Mouse (Mus musculus): ENCODE results near the gene Psma5. TPM values are rescaled to one million over a fixed set of nuclear protein-coding genes. Genes with fewer than 3 reads are reported as not detected.
"Not testable (repeated sequence)": the region's sequence is repeated elsewhere in the genome, so short reads cannot be mapped to it uniquely, and the experiment has no call there.

Gene Psma5
- 10 to 100 TPM; 54.3 to 55.2 TPM for total RNA-seq (2021)

GRCm38 (mm10) chr3:108256719-108257637 lies at the start of gene Psma5:
Gene Psma5, plus strand, starts transcription at chr3:108256926.
- intact Hi-C loops (cut with DNase I), result loop anchor here (2.0 kb wide), 1 partner anchor 46 kb away; the partner anchor contains the start of gene Atxn7l2
- peak; percentile 89 to 90 for DNase-seq

- intact Hi-C loops (cut with DNase I), result loop anchor here (10.0 kb wide), 1 partner anchor 346 kb away; no protein-coding TSS in a partner anchor
- no peak for DNase-seq
These were observed 47.7 kb upstream of the Psma5 start for GRCm38 (mm10) chr3:108209001-108209400.

GRCm38 (mm10) chr3:108209536-108209935 lies 47.2 kb upstream of the Psma5 start:
- intact Hi-C loops (cut with DNase I), result loop anchor here (10.0 kb wide), 1 partner anchor 345 kb away; no protein-coding TSS in a partner anchor
- DNase-seq, result no peak

GRCm38 (mm10) chr3:108209946-108210770 lies 46.6 kb upstream of the Psma5 start:
- intact Hi-C loops (cut with DNase I), result loop anchor here (2.0 to 10.0 kb wide), 2 partner anchors 47 to 345 kb away; partner anchors contain the start of gene Psma5
- peak; percentile 89 to 92 for DNase-seq

GRCm38 (mm10) chr3:108210771-108211139 lies 46.0 kb upstream of the Psma5 start, which contains the start of gene Atxn7l2:
Gene Atxn7l2, minus strand, starts transcription at chr3:108210934.
- intact Hi-C loops (cut with DNase I), result loop anchor here (2.0 kb wide), 1 partner anchor 46 kb away; the partner anchor contains the start of gene Psma5
- DNase-seq, result no peak

GRCm38 (mm10) chr3:108211845-108212244 lies 44.9 kb upstream of the Psma5 start:
- no peak for DNase-seq
- intact Hi-C loops (cut with DNase I), result loop anchor here (2.0 kb wide), 1 partner anchor 45 kb away; the partner anchor contains the start of gene Psma5

- DNase-seq, result no peak
These were observed 44.3 kb upstream of the Psma5 start for GRCm38 (mm10) chr3:108212406-108212805.

GRCm38 (mm10) chr3:108214734-108215133 lies 42.0 kb upstream of the Psma5 start:
- DNase-seq, result no peak
- intact Hi-C loops (cut with DNase I), result no loop called here

More at GRCm38 (mm10) chr3:108212406-108212805, 44.3 kb upstream of the Psma5 start:
- intact Hi-C loops (cut with DNase I), result no loop called here

GRCm38 (mm10) chr3:108220661-108221060 lies 36.1 kb upstream of the Psma5 start:
- DNase-seq, result no peak
- intact Hi-C loops (cut with DNase I), result no loop called here

GRCm38 (mm10) chr3:108225711-108226557 lies 30.8 kb upstream of the Psma5 start:
- intact Hi-C loops (cut with DNase I), result no loop called here
- DNase-seq, result no peak

GRCm38 (mm10) chr3:108226558-108227350 lies 30.0 kb upstream of the Psma5 start, which contains the start of gene Sypl2:
Gene Sypl2, minus strand, starts transcription at chr3:108226648.
- intact Hi-C loops (cut with DNase I), result no loop called here
- DNase-seq, result peak; percentile 35 to 41

- intact Hi-C loops (cut with DNase I), result no loop called here
- DNase-seq, result no peak
These were observed 29.2 kb upstream of the Psma5 start for GRCm38 (mm10) chr3:108227521-108227920.

GRCm38 (mm10) chr3:108231646-108232045 lies 25.1 kb upstream of the Psma5 start:
- intact Hi-C loops (cut with DNase I), result no loop called here
- no peak for DNase-seq

GRCm38 (mm10) chr3:108237474-108238102 lies 19.1 kb upstream of the Psma5 start:
- DNase-seq; intact Hi-C loops (cut with DNase I): not testable (repeated sequence)

GRCm38 (mm10) chr3:108241243-108241839 lies 15.4 kb upstream of the Psma5 start:
- intact Hi-C loops (cut with DNase I), result no loop called here
- DNase-seq, result no peak

GRCm38 (mm10) chr3:108246857-108247256 lies 9.9 kb upstream of the Psma5 start:
- DNase-seq, result no peak
- intact Hi-C loops (cut with DNase I), result no loop called here

- DNase-seq, result no peak
- intact Hi-C loops (cut with DNase I), result loop anchor here (2.0 kb wide), 1 partner anchor 47 kb away; the partner anchor contains the start of gene Atxn7l2
These were observed 1.2 kb downstream of the Psma5 start for GRCm38 (mm10) chr3:108257831-108258500.

Data from heart, postnatal 36 days (tissue).